Mouse (Mus musculus): ENCODE data around the gene Vps9d1.
"Not testable (repeated sequence)": the region's sequence is repeated elsewhere in the genome, so short reads cannot be mapped to it uniquely, and the experiment has no call there.

The Vps9d1 gene

DNA sequence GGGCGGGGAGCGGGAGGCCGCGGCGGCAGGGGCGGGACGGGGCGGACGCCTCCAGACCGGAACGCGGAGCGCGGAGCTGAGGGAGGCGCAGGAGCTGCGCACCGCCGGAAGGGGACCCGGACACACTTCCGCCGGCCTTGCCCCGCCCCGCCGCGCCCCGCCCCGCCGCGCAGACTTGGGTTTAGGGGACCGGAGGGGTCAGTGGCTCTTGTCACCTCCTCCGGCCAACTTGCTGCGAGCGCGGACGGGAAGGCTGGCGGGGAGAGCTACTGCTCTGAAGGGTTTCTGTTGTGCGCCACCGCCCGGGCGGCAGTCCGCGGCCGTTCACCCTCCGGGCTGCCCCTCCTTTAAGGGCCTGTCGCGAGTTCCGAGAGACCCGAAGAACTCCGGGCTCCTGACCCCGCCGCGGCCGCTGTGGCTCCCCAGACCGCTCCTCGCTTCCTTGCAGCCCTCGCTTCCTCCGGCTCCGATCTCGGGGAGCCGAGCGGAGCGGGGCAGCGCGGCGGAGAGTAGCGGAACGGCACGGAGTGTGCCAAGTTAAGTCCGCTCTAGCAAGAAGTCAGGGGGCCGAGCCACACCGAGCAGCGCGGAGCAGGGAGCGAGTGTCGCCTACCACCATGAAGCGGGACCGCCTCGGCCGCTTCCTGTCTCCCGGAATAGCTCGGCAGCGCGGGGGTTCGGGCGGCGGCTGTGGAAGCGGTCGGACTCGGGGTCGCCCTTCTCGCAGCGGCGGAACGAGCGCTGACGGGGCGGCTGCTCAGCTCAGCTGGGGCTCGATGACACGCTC is at the start of gene Vps9d1, which contains the start of gene Zfp276:
Gene Vps9d1, minus strand, starts transcription at position 250 of the 787 bp plus-strand sequence.
Gene Zfp276, plus strand, starts transcription at position 97 of the 787 bp plus-strand sequence.
- peak; percentile 84 for DNase-seq (ENCODE audit: low spot score)

DNA sequence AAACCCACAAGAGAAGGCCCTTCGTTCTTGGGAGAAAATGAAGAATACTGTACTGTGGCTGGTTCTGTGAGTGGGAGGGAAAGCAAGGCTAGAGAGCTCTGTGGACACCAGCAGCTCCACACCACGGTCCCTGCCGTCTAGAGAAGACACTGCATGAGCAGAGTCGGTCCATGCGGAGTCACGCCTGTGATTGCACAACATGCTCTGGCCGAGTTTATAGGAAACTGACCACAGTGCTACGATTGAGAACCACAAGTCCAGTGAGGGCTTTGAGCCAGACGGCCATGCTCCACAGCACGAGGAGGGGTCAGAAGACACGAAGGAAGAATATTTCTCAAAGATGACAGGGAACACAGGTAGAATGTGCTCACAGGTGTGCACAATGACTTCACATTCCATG is 44.2 kb upstream of the Vps9d1 start:
- no peak for DNase-seq (ENCODE audit: low spot score)

DNA sequence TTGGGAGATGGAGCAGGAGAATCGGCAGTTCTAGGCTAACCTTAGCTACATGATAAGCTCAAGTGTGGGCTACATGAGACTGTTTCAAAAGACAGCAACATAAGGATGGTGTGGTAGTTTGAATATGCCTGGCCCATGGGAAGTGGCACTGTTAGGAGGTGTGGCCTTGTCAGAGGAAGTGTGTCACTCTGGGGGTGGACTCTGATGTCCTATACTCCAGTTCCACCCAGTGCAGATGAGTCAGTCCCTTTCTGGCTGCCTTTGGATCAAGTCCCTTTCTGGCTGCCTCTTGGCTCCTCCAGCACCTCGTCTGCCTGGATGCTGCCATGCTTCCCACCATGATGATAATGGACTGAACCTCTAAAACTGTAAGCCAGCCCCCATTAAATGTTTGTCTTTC is 38.6 kb upstream of the Vps9d1 start:
- DNase-seq (ENCODE audit: low spot score), result no peak

DNA sequence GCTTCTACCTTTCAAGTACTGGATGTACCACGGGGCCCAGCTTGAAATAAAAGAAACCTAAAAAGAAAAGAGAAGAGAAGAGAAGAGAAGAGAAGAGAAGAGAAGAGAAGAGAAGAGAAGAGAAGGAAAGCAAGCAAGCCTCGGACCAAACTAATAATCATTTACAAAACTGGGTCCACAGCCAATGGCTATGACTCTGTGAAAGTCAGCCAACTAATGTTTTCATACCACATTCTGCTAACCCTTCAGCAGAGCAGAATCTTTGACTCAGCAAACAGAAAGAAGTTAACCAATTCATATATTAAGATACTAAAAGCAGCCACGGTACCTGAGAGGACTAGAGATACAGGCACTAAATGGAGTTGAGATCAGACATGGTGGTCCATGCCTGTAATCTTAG is 38.1 kb upstream of the Vps9d1 start:
- no peak for DNase-seq (ENCODE audit: low spot score)

DNA sequence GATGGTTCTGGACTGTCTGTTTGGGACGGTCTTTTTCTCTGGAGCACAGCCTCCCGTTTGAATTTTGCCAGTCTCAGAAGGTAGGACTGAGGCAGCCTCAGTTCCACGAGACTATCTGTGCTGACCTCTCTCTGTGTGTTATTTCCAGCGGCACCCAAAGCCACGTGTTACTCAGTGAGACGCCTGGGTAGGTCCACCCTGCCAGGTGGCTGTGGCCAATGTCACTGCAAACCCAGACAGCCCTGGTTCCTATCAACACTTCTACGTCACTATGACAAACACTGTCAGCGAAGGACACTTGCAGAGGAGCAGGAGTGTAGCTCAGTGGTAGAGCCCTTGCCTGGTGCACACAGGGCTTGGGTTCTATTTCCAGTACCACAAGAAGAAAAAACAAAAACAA is 37.6 kb upstream of the Vps9d1 start:
- no peak for DNase-seq (ENCODE audit: low spot score)

DNA sequence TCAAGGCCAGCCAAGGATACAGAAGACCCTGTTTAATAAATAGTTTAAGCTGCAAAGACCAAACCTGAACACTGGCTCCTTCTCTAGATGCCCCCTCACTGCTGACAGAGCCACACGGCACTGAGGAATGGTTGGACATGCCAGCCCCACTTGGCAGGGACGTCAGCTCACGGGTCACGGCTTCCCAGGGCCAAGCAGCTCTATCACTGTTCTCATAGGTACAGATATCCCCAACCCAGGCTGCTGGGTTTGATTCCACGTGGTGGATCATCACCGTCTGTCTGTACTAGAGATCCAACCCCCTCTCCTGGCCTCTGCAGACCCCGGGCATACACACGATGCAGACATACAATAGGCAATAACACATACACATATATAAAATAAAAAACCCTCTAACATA is 36.5 kb upstream of the Vps9d1 start:
- DNase-seq (ENCODE audit: low spot score), result no peak

DNA sequence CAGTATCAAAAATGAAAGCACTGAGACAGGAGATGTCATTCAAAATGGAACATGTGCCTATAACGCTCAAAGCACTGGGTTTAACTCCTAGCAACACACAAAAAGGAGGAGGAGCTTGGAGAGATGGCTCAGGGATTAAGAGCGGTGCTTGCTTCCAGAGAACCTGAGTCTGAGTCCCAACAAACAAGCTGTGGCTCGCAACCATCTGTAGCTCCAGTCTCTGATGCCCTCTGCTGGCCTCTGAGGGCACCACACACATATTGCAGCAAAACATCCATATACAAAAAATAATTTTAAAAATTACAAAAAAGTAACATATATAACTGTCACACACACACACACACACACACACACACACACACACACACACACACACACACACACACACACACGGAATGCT is 36.0 kb upstream of the Vps9d1 start:
- DNase-seq (ENCODE audit: low spot score), result peak; percentile 34

DNA sequence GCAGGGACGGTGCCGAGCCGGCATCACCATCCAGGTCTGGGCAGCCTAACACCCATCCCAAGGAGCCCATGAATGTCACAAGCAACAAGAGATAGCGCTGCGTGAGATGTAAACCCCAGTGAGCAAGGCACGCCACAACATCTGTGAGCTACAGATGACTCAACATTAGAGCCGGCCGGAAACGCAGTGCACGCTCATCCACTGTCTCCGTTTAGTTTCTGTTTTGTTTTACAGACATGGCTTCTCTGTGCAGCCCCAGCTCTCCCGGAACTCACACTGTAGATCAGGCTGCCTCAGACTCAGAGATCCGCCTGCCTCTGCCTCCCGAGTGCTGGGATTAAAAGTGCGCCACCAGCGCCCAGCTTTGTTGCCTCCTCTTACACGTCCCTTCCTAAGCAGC is 33.2 kb upstream of the Vps9d1 start:
- no peak for DNase-seq (ENCODE audit: low spot score)

DNA sequence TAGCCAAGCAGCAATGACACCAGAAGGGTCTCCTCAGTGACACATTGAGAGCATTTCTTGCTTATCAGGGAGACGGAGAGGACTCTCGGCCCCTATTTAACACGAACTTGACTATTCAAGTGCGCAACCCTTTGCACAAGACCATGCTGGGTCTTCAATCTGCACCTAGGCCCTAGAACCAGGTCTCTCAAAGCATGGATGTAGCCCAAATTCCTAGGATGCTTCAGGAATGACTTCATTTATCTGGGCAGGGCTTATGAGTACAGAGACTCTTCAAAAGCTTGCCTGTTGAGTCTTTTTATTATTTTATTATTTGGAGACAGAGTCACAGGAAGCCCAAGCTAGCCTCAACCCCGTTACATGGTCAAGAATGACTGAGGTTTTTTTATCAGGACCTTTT is 30.3 kb upstream of the Vps9d1 start:
- no peak for DNase-seq (ENCODE audit: low spot score)

DNA sequence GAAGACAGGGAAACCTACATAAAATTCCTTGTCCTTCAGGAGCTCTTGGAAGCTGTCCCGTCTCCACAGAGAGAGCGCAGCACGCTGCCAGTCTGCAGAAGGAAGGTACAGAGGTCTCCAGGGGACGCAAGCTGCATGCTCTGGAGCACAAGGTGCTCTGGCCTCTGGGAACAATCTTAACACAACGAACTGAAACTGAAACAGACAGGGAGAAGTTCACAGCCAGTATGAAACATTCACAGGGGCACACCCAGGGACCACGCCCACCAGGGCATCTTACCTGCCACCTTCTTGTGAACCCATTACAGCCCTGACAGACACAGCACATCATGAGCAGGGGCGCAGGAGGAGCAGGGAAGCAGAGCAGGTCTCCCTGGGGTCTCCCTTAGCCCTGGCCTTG is 29.8 kb upstream of the Vps9d1 start:
- DNase-seq (ENCODE audit: low spot score), result no peak

DNA sequence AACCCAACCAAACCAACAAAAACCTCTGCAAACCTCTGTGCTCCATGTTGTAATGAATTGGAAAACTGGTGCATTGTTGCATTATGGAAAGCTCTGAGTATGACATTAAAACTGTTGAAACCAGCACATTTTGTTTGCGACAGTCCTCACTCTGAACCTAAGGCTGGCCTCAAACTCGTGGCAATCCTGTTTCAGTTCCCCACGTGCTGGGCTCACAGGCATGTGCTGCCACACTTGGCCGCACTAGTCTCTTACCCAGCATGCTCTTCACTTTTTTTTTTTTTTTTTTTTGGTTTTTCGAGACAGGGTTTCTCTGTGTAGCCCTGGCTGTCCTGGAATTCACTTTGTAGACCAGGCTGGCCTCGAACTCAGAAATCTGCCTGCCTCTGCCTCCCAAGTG is 28.8 kb upstream of the Vps9d1 start:
- DNase-seq (ENCODE audit: low spot score), result not testable (repeated sequence)

DNA sequence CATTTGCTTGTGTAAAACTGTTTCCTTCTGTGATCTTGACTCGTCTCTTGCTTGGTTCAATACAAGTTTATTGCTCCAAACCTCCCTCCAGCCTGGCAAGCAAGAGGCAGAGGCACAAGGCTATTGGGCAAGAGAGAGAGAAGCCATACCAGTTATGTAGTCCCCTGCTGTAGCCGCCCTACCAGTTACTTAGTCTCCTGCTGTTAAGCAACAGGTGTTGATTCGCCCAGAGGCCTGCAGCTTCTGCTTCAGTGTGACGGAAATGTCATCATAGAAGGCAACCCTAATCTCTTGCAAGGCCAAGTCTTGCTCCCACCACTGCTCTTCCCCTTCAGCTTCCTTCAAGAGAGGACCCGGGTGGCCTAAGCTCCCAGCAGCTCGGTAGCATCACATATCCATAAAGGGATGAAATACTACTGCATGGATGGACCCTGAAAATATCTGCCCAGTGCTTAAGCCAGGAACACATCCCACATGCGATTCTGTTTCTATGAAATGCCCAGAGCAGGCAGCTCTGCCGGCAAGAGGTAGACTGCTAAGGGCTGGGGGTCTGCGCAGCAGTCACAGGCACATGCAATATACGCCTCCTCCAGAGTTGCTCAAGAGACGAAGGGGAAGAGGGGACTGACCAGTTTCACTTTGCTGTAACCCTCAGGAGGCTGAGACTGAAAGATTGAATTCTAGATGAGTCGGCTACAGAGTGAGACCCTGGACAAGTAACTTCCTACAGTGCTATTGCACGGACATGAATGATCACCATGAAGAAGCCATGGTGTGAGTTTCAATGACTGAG is 26.4 kb upstream of the Vps9d1 start:
- DNase-seq (ENCODE audit: low spot score), result no peak

DNA sequence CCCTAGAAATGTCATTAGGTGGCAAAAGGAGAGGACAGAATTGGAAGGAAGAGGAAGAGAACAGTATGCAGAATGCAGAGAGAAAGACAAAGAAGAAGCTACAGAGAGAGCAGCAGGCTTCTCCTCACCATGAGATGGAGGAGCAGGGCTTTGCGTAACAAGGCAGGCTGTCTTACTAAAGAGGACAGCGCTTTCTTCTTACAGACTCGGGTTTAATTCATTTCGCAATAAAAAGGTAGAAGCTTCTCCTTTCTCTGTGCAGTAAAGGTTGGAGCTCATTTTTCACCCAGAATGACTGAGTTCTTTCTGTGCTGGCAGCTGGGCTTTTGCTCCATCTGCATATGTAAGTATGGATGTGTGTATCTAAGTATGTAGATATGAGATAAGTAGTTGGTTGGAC is 25.7 kb upstream of the Vps9d1 start:
- DNase-seq (ENCODE audit: low spot score), result no peak

DNA sequence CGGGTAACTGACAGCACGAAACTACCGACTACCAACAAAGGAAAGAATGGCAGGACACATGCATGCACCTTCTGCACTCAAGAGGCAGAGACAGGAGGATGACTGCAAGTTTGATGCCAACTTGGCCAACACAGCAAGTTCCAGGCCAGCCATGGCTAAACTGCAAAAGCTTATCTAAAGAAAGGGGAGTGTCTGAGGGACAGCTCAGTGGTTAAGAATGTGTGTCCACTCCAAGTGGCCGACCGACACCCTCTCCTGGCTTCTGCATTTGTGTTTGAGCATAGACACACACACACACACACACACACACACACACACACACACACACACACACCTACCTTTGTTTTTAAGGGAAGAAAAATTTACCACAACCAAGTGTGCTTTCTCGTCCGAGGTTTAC is 24.3 kb upstream of the Vps9d1 start:
- DNase-seq (ENCODE audit: low spot score), result no peak

DNA sequence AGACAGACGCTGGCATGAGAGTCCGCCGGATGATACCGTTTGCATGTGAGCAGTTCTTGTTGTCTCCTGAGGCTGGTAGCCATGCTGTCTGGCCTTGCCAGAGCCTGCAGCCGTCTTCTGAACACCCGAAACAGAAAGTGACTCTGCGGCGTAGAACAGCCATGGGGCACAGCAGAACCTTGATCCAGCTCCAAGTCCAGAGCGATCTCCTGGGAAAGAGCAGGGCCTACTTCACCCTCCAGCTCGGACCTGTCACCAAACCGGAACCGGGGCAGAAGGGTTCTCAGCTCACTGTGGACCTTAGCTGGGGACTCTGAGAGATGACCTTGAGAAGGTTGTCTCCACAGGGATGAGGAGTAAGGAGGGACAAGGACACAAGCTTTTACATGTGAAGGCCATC is 20.9 kb upstream of the Vps9d1 start:
- no peak for DNase-seq (ENCODE audit: low spot score)

DNA sequence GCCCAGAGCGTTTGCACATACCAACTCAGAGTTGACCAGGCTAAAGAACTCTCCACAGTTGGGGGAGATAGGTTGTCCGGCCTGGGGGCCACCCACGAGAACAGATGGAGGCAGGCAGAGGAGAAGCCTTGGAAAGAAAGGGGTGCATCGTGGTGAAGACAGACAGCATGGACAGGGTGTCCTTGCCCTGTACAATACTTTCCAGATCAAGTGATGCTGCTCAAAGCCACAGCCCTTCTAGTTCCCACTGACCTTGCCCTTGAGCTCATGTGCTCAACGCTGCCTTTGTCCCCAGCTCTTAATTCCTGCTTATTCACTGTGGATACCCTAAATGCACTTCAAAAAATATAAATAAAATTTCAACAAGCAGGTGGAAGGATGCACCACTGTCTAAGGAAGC is 20.3 kb upstream of the Vps9d1 start:
- no peak for DNase-seq (ENCODE audit: low spot score)

DNA sequence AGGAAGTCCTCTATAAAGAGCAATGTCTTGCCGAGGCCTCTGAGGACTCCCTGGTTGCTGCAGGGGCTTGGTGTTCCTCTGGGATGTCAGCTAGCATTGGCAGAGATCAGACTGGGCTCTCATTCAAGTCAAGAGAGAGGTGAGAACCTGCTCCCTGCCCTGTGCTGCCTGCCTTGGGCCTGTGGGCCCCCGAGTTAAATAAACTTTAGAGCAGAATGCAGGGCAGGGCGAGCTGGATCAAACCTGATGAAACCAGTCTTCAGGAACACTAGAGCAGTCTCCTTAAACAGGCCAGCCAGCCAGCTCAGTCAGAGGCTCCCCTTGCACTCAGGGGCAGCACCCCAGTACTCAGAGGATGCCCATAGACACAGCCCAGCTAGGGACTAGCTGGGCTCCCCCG is 17.8 kb upstream of the Vps9d1 start:
- no peak for DNase-seq (ENCODE audit: low spot score)

DNA sequence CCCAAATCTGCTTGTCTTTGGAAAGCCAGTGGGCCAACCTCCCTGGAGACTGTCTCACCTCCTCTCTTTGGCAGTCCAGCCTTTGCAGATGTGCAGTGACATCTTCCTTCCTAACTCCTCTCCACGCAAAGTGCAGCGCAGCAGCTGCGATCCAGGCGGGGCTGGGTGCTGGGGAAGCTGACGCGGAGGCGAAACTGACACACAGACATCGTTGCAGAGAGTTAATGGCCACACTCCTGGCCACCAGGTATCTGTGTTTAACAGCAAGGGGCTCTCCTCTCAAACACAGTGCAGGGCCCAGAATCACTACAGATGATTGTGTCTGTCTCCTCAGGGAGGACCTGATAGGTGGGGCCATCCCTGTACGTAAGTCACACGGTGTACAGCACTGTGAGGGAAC is 17.0 kb upstream of the Vps9d1 start:
- no peak for DNase-seq (ENCODE audit: low spot score)

DNA sequence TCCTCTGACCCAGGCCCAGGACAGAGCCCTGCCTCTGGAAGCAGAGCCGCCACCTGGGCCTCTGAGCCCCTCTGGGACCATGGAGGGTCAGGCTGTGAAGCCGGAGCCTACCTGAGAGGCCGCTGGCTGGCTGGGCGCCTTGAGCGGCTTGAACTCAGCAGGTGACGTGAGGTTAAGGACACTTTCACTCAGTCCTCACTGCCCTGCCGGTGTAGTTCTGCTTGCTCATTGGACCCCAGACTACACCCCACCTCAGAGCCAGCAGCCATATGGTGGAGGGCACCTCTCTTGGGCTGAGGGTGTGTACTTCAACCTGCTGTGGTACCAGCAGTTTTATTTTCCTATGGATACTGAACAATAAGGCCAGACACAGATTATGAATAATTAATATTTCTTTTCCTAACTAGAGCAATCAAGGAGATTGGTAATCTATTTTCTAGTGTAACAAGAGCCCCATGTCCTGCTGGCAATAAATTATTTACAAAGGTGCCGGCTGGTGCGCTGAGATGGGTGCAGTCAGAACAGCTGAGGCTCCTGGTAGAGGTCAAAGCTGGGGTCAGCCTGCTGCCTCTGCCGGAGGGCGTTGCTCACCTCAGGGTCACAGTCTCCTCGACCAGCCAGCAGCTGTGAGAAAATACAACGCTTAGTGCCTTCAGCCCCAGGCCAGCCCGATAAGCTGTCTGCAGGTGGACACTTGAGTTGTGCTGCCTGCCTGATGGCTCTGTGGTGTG is 13.9 kb upstream of the Vps9d1 start:
- DNase-seq (ENCODE audit: low spot score), result no peak

DNA sequence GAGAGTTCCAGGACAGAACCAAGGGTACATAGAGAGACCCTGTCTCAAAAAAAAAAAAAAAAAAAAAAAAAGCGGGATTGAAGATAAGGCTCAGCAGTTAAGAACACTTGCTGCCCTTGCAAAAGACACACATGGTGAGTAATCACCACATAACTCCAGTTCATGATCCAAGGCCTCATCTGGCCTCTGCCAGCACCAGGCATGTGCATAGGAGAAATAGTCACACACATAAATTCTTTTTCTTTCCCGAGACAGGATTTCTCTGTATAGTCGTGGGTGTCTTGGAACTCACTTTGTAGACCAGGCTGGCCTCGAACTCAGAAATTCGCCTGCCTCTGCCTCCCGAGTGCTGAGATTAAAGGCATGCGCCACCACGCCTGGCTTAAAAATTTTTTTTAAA is 3.4 kb upstream of the Vps9d1 start:
- DNase-seq (ENCODE audit: low spot score), result not testable (repeated sequence)

DNA sequence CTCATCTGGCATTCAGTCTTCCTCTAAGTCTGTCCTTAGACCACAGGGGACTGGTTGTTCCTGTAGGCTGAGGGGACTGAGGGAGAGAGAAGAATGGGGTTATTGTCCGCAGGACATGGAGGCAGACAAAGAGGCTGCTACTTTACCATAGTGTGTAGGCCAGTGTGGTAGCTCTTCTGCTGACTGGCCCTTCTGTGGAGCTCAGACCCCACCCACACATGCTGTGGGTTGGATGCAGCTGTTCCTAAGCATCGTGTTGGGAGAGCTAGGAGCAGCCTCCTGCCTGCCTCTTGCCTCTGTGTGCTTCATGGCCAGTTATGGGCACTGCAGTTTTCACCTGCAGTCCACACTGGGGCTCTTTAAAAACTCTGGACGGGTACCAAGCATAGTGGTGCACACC is 3.0 kb upstream of the Vps9d1 start:
- no peak for DNase-seq (ENCODE audit: low spot score)

DNA sequence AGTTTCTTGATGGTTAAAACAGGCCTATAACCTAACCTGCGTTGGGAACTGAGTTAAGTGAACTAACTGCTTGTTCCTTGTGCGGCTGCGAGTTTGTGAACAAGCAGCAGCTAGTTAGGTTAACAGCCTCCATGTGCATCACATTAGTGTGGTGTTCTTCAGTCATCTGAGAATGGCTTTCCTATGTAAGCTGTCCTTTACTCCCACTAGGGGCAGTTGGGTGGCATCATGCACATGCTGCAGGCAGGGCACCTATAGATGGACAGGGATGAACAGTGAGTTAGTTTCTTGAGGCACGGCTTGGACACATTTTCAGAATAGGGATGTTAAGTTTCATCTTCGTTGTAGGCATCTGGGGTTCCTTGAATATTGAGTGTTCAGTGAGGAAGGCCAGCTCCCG is 1.0 kb upstream of the Vps9d1 start:
- no peak for DNase-seq (ENCODE audit: low spot score)
